Mouse (Mus musculus): ENCODE data around the gene Cacna1g.
A peak's percentile ranks its signal among the peaks of the same experiment; 100 is the strongest.

Cacna1g gene

DNA sequence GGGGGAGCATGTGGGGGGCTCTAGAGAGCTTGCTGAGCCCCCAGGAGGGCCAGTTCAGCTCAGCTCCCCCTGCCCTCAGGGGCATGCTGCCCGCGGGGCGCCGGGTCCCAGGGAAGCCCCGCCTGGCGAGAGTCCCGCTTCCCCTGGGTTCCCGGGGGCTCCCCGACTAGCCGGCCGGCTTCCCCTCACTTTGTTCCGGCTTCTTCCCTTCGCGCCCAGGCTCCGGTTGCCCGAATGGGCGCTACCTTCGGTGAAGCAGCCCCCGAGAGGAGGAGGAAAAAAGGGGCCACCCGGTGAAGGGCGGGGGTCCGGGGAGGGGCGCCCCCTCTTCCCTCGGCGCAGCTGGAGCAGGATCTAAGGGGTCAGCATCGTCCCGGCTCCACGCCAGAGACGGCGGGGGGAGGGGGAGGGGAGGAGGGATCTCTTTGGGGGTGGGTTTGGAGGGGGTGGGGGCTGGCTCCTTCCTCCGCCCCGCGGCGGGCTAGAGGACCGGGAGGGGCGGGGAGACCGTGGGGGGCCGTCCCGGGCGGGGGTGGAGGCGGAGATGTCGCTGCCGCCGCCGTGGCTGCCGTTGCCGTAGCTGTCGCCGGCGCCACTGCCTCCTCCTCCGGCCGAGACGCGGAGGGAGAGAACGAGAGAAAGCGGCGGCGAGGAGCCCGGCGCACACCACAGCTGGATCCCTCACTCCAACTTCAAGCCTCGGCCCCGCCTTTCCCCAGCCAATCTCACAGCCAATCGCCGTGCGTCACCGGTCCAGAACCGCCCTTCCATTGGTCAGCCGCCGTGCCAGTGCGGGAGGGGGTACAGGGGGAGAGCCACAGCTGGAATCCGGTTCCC, at the start of gene Cacna1g:
Cacna1g (minus strand) TSS at position 492 of the 837 bp plus-strand sequence.
- DNase-seq (ENCODE audit: low read depth, low spot score), result peak; percentile 86

DNA sequence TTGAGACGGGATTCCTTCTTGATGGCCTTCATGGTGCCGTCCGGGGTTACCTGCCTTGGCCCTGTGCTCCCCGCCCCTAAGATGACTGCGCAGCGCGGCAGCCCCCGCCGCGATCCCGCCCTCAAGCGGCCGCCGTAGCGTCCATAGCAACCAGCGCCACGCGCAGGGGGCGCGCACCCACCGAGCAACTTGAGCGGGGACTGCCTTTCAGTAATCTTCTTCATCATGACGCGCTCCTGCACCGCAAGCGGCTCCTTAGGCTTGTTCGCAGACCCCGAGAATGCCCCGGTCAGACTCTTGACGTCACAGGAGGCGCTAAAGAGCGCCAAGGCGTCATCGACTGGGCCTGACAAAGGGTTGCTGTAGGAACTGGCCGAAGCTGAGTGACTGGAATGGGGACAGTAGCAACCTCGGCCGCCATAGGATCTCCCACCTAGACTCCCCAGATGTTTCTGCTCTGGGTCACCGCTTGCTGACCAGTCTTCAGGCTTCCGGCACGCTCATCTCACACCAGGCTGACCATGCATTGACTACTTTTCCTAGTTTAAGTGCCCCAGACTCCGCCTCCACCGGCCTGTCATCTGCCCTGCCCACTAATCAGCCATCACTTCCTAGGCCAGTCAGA, 47.3 kb upstream of the Cacna1g start, which contains the start of gene Mycbpap:
Mycbpap (minus strand) TSS at position 524 of the 625 bp plus-strand sequence.
- peak; percentile 86 for DNase-seq (ENCODE audit: low read depth, low spot score)

DNA sequence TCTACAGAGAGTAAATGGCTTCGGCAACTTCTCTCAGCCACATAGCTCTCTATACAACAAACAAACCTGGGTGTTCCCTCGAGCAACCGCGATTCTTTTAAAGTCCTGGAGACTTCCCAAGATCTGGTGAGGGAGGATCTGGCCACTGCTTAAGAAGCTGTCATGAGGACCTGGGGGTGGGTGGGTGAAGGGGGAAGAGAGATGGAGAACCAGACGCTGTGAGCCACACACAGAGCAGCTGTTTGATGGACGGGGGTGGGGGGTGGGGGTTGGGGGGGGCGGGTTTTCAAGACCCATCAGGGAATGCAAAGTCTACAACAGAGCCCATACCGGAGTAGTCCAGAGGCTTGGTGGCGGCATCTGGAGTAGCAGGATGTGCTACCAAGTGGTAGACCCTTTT, 39.5 kb upstream of the Cacna1g start:
- no peak for DNase-seq (ENCODE audit: low read depth, low spot score)

DNA sequence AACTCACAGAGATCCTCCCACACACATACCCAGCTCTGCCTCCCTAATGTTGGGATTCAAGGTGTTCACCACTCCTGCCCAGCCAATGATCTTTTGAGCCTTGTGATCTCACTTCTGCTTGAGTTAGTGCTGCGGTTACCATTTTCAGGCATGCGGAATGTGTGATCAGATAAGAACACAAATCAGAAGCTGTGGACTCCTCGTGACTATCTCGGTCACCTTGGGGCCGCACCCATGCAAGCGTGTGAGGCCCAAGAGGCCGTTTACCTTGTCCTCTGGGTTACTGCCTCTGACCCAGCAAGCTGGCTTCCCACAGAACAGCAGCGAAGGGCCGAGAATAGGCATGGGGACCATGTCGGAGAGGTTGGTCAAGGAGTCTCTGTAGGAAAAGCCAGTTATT, 35.0 kb upstream of the Cacna1g start:
- DNase-seq (ENCODE audit: low read depth, low spot score), result no peak

DNA sequence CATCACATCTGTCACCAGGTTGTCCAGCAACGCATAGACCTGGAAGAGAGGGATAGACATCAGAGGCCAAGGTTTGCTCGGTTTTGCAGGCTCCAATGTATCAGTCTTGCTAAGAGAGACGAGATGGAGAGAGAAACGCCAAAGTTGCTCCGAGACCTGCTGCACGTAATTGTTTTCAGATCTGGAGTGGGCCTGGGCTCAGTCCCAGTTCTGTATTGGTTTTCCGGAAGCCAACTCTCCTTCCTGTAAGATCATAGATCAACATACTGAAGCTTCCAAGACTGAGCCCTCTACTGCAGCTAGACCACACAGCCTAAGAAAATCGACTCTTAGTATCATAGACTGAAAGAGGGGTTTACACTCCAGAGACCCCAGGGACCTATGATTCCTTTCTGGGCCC, 27.5 kb upstream of the Cacna1g start:
- no peak for DNase-seq (ENCODE audit: low read depth, low spot score)

DNA sequence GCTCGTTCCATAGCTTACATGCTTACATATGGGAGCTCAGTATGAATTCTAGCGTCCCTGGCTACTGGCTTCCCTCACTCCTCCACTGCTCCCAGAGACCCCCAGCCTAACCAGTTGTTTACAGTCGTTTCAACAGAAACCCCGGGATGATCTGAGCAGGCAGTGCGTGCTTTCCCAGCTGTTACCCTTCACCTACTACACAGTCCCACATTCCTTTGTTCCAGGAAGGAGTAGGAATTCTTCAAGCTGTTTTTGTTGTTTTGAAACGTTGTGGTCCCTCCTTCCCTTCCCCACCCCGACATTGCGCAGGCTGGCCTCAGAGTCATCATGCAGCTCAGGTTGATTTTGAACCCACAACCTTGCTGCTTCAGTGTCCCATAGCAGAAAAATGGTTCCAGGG, 26.4 kb upstream of the Cacna1g start:
- DNase-seq (ENCODE audit: low read depth, low spot score), result no peak

DNA sequence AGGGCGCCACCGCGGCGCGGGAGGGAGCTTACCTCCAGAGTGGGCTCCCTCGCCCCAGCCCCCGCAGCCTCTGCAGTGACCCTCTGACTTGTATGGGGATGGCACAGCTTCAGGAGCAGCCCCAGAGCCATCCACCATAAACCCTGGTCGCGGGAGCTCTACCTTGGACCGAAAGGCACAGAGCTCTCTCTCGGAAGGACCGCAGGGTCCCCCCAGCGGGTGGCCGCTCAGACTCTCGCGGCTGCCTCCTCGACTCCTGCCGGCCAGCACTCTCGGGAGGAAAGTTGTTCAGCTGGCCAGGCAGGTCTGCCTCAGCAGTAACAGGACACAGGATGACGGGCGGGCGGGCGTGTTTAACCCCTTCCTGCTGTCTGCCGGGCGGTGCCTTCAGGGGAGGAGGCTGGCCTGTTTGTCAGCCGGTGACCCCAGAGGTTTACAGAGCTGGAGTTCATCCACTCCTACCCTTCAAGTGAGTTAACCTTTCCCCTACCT, 25.7 kb upstream of the Cacna1g start, which contains the start of gene Epn3:
Epn3 (minus strand) TSS at position 314 of the 492 bp plus-strand sequence.
- peak; percentile 46 for DNase-seq (ENCODE audit: low read depth, low spot score)

DNA sequence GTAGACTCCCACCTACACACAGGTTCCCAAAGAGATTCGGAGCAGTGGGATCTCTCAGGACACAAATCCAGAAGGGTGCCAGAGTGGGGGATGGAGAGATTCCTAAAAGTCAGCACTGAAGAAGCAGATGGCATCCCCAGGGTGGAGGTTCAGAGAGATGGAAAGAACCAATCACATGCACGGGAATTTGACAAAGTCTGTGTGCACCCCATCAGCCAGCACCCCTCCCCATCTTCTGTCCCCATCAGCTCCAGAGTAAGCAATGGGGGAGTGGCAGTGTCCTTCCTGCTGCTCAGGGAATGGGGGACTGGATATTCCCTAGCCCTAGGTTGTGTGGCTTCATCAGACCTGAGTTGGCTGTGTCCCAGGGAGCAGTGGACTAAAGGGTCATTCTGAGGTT, 25.0 kb upstream of the Cacna1g start:
- DNase-seq (ENCODE audit: low read depth, low spot score), result no peak

DNA sequence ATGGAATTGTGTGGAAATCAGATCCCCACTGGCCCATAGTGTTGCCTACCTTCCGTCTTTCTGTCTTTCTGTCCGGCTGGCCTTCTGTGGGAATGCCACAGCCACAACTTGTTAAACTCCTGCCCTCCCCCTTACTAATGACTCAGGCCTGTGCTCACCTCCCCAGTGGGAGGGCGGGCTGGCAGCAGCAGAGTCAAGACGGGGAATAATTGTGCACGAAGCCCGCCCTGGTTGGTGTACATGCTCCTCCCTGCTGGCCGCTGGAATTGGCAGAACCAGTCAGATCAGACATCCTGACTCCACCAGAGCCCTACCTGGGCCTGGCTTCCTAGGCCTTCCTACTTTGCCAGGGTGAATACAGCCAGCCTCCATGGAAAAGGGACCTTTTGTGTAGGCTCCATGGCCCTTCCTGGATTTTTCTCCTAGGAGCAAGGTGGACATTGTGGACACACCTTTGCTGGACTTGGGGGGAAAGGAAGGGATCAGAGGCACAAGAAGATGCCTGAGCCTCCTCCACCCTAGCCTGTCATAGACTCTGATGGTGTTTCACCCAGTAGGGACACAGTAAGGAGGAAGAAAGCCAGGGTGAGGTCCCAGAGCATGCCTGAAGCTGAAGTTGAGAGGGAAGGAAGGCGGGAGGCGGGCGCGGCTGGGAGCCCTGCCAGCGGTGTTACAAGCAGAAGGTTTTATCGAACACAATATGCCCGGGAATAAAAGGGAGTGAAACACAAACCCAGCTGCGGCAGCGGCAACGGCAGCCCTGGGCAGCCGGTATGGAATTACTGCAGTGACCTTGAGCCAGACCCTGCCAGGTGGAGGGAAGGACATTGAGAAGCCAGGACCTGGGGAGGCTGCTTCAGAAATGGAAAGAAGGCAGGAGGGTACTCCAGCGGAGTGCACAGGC, 24.3 kb upstream of the Cacna1g start:
- DNase-seq (ENCODE audit: low read depth, low spot score), result no peak

DNA sequence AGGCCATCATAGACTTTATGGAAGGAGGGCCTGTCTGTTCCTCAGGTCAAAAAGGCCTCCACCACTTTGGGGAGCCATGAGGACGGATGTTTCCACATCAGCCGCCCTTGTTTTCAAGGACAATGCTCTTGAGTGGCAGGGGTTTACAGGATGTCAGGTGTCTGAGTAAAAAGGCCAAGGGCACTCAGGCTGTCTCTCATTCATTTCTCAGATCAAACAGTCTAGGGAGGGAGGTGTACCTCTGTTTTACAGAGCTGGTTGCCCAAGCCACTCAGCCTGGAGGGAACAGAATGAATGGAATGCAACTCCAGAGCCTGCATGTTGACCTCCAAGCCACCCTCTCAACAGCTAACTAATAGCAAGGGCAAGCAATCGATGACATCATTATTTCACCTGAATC, 21.4 kb upstream of the Cacna1g start:
- DNase-seq (ENCODE audit: low read depth, low spot score), result no peak

DNA sequence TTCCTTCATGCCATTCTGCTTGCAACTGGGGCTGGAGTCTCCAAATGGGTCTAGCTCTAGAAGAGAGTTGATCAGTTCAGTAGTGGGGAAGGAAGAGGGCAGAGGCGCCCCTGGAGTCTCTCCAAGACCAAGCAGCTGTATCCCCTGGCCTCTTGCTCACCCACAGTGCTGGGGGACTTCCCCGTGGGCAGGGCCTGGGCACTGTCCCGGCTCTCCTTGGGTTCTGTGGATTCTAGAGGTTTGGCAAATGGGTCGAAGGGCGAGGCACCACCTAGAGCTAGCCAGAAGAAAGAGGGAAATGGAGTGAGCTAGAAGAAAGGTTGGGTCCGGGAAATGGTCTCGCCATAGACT, 17.7 kb upstream of the Cacna1g start:
- no peak for DNase-seq (ENCODE audit: low read depth, low spot score)

DNA sequence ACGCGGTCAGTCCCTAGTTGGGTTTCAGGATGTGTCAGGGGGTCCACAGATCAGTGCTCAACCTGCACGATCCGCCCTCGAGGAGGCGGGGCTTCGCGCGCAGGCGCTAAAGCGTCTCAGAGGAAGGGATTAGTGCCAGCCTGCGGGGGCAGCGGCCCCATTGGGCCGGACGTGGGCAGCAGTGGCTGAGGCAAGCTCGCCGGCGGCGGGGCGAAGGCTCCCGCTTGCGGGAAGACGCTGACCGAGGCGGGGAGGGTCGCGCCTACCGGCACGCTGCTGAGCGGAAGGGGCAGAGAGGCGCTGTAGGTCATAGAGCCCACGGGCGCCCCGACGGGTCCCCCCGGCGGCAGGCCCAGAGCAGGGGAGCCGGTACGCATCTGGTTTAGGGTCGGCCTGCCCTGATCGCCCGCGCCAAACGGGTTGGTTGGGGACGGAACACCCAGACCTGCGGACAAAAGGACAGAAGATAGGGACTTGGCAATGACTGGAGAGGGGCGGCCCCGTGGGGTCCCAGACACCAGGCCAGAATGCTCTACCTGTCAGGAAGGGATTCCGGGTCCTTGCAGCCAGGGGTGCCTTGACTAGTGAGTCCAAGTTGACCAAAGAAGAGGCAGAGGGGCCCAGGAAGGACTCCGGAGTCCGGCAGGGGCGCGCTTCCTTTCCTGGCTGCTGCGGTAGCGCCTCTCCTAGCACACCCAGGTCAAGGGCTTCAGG, 17.2 kb upstream of the Cacna1g start:
- DNase-seq (ENCODE audit: low read depth, low spot score), result peak; percentile 75

DNA sequence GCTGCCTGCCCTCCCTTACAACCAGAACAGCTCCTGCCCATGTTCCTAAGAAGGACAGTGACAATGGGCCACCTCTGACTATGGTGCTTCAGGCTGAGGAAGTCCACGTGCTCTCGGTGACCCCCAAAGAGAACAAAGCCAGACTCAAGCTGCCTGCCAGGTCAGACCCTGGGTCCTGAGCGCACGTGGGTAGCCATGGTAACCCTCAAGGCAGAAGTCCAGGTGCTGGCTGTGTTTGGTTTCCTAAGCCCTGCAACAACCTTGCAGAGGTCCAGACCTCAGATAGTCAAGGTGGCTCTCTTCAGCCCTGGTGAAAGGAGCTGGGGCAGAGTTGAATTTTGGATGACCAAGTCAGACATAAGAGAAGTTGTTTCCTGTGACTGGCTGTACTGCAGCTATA, 15.7 kb upstream of the Cacna1g start:
- no peak for DNase-seq (ENCODE audit: low read depth, low spot score)

DNA sequence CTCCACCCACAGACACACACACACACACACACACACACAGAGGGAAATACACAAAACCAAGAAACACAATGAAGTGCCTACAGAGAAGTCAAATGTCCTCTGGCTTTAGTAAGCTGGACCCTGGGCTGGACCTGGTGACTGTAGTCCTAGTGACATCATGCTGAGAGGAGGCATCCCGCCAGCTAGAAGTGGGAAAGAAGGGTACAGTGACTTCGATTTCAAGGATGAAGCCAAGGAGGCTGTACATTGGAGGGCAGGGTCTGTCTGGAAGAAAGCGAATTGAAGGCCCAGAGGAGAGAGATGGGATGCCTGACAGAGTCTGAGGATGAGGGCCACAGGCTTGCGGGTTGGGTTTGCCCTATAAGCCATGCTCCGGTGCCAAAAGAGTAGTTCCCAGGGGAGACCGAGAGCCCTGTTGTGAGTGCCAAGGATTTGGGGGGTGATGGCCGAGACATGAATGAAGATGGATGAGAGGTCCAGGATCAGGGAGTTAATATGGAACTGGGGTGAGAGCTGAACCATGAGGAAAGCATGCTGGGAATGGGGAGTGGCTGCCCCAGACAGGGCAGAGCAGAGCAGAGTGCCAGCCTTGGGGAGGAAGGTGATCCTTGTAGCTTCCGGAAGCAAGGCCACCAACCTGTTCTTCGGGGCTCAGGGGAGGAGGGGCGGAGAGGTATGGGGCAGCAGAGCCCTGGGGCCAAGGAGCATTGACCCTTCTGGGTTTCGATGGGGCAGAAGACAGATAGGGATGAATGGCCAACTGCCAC, 15.0 kb upstream of the Cacna1g start:
- DNase-seq (ENCODE audit: low read depth, low spot score), result no peak

DNA sequence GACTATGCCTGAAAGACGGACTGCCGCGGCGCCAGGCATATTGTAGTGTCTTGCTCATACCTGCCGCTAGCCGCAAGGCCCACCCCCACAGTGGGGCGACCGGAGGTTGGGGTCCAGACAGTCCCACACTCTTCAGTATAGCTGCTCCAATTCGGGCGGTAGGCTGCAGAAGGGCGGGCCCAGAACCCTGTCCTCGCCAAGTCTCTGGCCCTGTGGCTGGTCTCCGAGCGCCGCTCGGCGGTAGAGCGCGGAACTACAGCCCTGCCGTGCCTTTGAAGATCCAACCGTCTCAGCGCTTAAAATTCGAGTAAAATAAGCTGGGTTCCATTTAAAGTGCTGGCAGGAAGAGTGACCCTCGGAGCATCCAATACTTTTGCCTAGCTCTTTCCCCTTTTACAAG, 12.0 kb upstream of the Cacna1g start, which contains the start of gene Spata20:
Spata20 (minus strand) TSS at position 179 of the 400 bp plus-strand sequence.
- peak; percentile 80 for DNase-seq (ENCODE audit: low read depth, low spot score)

DNA sequence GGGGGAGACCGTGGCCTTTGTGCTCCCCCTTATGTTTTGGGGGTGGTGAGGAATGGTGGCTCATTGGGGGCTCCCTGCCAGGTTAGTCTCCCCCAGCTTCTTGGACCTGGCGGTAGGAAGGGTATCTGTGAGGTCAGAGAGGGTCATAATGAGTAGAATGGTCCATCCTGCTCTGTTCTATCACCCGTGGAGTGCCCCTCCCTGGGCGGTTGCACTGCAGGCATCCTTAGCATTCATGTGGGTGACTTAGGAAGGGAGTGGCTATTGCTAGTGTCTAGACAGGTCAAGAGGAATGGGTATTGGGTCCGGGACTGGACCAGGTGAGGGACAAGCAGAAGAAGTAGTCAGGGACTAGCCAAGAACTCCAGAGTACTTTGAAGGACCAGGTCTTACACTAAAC, 11.2 kb upstream of the Cacna1g start:
- no peak for DNase-seq (ENCODE audit: low read depth, low spot score)

DNA sequence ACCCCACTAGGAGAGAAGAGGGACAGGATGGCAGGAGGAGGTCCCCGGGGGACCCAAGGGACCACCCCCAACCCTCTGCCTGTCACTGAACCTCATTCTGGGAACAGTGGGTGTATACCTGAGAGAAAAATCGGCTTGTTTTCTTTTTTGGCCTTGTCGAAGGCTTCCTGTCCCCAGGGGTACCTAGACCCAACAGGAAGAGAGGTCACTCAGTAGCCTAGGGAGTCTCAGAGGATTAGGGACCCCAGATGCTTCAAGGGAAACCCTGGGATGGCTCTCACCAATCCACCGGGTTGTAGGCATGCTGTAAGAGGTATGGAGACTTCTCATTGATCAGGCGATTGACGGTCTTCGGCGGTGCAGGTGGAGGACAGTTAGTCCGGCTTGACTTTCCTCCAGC, 10.6 kb upstream of the Cacna1g start:
- DNase-seq (ENCODE audit: low read depth, low spot score), result no peak

DNA sequence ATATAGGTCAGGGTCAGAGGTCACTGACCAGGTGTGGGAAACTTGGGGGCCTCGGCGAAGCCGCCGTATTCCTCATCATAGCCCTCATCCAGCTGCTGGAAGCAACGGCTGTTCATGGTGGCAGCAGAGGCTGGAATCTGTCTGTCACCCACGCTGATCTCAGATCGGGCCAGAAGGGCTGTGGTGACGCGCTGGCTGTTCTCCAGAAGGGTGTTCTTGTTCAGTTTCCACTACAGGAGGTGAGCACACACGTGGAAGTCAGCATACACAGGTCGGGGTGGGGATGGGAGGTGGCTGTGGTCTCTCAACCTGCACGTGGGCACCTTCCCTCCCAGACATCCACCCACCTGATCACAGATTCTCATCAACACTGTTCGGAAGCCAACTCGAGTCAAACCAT, 9.9 kb upstream of the Cacna1g start:
- DNase-seq (ENCODE audit: low read depth, low spot score), result no peak

DNA sequence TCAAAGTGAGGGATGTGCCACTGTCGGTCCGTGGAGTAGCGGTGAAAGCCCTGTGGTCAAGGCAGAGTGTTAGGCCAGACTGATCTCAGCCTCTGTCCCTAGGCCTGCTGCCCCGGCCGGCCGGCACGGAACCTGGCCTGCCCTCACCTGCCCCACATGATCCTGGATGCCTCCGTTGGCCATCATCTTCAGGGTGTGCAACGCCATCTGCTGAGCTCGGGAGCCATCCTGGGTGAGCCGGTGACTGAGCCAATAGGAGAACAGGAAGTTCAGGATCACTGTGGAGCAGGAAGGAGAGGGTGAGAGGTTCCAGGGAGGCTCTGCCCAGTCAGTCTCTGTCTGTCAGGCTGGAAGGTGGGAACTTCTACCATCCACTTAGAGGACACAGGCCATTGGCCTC, 9.4 kb upstream of the Cacna1g start:
- no peak for DNase-seq (ENCODE audit: low read depth, low spot score)

DNA sequence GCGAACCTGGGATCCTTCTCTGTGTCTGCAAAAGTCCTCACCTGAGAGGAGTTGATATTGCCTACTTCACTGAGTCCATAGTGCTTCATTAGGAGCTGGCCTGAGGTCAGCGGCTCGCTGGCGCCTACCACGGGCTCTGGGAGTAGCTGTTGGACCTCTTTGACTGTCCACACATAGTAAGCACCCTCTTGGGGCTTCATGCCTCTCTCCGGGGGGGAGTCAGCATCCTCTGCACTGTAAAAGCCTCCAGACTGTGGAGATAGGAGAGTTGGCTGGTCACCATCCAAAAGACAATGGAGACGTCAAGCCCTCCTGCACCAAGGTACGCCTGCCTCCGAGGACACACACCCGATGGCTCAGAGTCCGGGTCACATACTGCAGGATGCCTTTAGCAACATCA, 8.7 kb upstream of the Cacna1g start:
- DNase-seq (ENCODE audit: low read depth, low spot score), result no peak

All from mesoderm, embryonic 11.5 days (tissue).